Mouse (Mus musculus) gastrocnemius, postnatal 14 days (tissue): ENCODE data around the gene Ddx21. TPM values are rescaled to one million over a fixed set of nuclear protein-coding genes. Genes with fewer than 3 reads are reported as not detected.

Experiments used
- total RNA-seq, 2 experiments: library from RNA; stranded (reverse); gene quantifications; 2 replicates each; pipeline ENCODE4 v1.2.3; 2021

Gene Ddx21
- total RNA-seq, 2 experiments from 2014 or later, result 25.1 to 34.3 TPM

Other genes with a start within 250 kb of the Ddx21 start
- 10 to 100 TPM; 12.6 to 16.3 TPM for gene Hk1, start 222.4 kb downstream of the Ddx21 start, total RNA-seq
- under 1 TPM; 0.09 to 0.14 TPM for gene Hkdc1, start 179.8 kb downstream of the Ddx21 start, total RNA-seq
- under 1 TPM; 0.16 to 0.23 TPM for gene 4930507D05Rik, start 152.8 kb downstream of the Ddx21 start, total RNA-seq
- gene Supv3l1, start 152.5 kb downstream of the Ddx21 start, total RNA-seq, result 10 to 100 TPM; 16.3 to 17.6 TPM
- 10 to 100 TPM; 26.3 to 26.6 TPM for gene Vps26a, start 115.5 kb downstream of the Ddx21 start, total RNA-seq
- 10 to 100 TPM; 11.8 to 14.0 TPM for gene Srgn, start 74.8 kb downstream of the Ddx21 start, total RNA-seq
- gene Kif1bp, start 23.8 kb downstream of the Ddx21 start, total RNA-seq, result 10 to 100 TPM; 21.6 to 22.8 TPM
- gene Ddx50, start 48.9 kb upstream of the Ddx21 start, total RNA-seq, result 10 to 100 TPM; 49.2 to 50.9 TPM
- gene Stox1, start 123.8 kb upstream of the Ddx21 start, total RNA-seq, result under 1 TPM; 0.49 to 0.82 TPM
- gene Ccar1, start 190.0 kb upstream of the Ddx21 start, total RNA-seq, result 10 to 100 TPM; 27.3 to 31.0 TPM